8 mouse cellular contexts compared by ENCODE assay signal in the genomic region with DNA sequence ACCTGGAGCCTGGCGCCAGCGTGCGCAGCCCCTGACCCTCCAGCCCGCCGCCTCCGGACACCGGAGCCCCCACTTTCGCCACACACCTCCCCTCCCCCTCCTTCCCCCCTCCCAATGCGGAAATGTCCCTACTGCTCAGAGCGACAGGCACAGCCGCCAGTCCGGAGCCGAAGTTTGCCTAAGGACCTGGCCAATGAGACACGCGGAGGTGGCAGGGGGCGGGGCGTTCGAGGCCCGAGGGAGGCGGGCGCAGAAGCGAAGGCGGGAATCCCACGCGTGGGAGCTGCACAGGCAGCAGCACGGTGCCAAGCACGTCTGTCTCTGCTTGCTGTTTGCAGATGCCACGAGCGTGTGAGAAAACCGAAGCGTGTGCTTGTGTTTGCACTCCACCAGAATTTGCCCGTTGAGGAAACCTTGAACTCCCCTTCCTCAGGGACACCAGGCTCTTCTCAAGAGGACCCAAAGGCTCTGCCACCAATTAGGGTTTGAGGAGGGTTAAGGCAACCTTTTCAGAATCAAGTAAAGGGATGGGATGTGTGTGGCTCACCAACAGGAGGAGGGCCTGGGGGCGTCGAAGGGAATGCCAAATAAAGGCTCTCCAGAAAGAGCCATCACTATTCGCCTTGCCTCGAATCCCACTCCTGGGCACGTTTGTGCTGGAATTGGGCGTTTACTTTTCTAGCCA. TPM values are rescaled to one million over a fixed set of nuclear protein-coding genes. Genes with fewer than 3 reads are reported as not detected.
A peak's percentile ranks its signal among the peaks of the same experiment; 100 is the strongest.
DNase-seq lines count a peak whose midpoint lies in the region; ATAC-seq and TF ChIP-seq lines count a peak whose summit lies in the region.

A gene (minus strand): TSS at position 80 of the 685 bp plus-strand sequence.

- H3K9me3 ChIP-seq in heart, embryonic 14.5 days (ENCODE audit: control insufficient read depth, low read length), result no peaks in the 10 kb centered on the region
- H3K9me3 ChIP-seq in liver, embryonic 13.5 days (replicated peaks), result no peaks in the 10 kb centered on the region
- no peaks in the 10 kb centered on the region for H3K9me3 ChIP-seq in neural tube, embryonic 12.5 days

- no peaks in the 10 kb centered on the region for H3K27me3 ChIP-seq in heart, embryonic 14.5 days (ENCODE audit: control insufficient read depth, insufficient read depth, low read length)
- peaks cover 10% of the 10 kb centered on the region; the same call in 1 of the 2 replicates for H3K27me3 ChIP-seq in liver, embryonic 13.5 days
- H3K27me3 ChIP-seq in neural tube, embryonic 12.5 days (replicated peaks), result no peaks in the 10 kb centered on the region

- DNase-seq in CD4-positive, CD25-positive, alpha-beta regulatory T cell, adult 2 months (ENCODE audit: low read depth, low spot score), result peak; percentile 98
- peak; percentile 98 for DNase-seq in brain, embryonic 14.5 days (ENCODE audit: low read depth)
- DNase-seq in fibroblast of lung, adult 2 months (ENCODE audit: low read depth), result peak; percentile 83
- peak; percentile 98 for DNase-seq in kidney, postnatal 14 days
- DNase-seq in liver, embryonic 13.5 days, result peak; percentile 89
- DNase-seq in telencephalon, adult 2 months (ENCODE audit: low read depth, low spot score), result peak; percentile 93

- H3K4me1 ChIP-seq in heart, embryonic 14.5 days (ENCODE audit: control insufficient read depth in 2 of 2, insufficient read depth in 2 of 2, low read length in 2 of 2), result peaks cover 6 to 14% of the 10 kb centered on the region in 2 experiments
- H3K4me1 ChIP-seq in liver, embryonic 13.5 days (replicated peaks), result peaks cover 28% of the 10 kb centered on the region
- H3K4me1 ChIP-seq in neural tube, embryonic 12.5 days, result peaks cover 17% of the 10 kb centered on the region

- peak within 1 kb of the TSS; percentile 75 for H3K9ac ChIP-seq in heart, embryonic 14.5 days (ENCODE audit: low read length)
- peak within 1 kb of the TSS; percentile 84 for H3K9ac ChIP-seq in liver, embryonic 13.5 days
- peak within 1 kb of the TSS; percentile 80 for H3K9ac ChIP-seq in neural tube, embryonic 12.5 days

- ATAC-seq in heart, embryonic 14.5 days (ENCODE audit: insufficient number of reproducible peaks, insufficient read depth, low FRiP score, low read depth), result peak; percentile 91
- ATAC-seq in liver, embryonic 13.5 days (ENCODE audit: low read depth), result peak; percentile 92
- peak; percentile 99 for ATAC-seq in neural tube, embryonic 12.5 days (ENCODE audit: low FRiP score, low read depth)

- peak within 1 kb of the TSS; percentile 55 to 76 for H3K4me3 ChIP-seq in heart, embryonic 14.5 days (ENCODE audit: control insufficient read depth in 1 of 2, insufficient read depth in 1 of 2, low read depth in 1 of 2, low read length in 2 of 2)
- H3K4me3 ChIP-seq in liver, embryonic 13.5 days (replicated peaks), result peak within 1 kb of the TSS; percentile 81
- peak within 1 kb of the TSS; percentile 80 for H3K4me3 ChIP-seq in neural tube, embryonic 12.5 days

- peak within 1 kb of the TSS; percentile 94 to 95 for H3K27ac ChIP-seq in heart, embryonic 14.5 days (replicated peaks in 1 of 2; ENCODE audit: control insufficient read depth in 1 of 2, insufficient read depth in 1 of 2, low read depth in 2 of 2, low read length in 2 of 2)
- peak within 1 kb of the TSS; percentile 75 for H3K27ac ChIP-seq in liver, embryonic 13.5 days
- H3K27ac ChIP-seq in neural tube, embryonic 12.5 days, result peak within 1 kb of the TSS; percentile 59; the same call in 1 of the 2 replicates

- peak; percentile 20; the same call in 1 of the 2 replicates for TF ChIP-seq POLR2A in brain, embryonic 14.5 days (IDR thresholded peaks at IDR 0.05; ENCODE audit: borderline replicate concordance, extremely low read depth, insufficient read depth, insufficient read length, poor library complexity, severe bottlenecking)

- no peaks in the 10 kb centered on the region for H3K36me3 ChIP-seq in heart, embryonic 14.5 days (ENCODE audit: control insufficient read depth, insufficient read depth, low read length)
- no peaks in the 10 kb centered on the region for H3K36me3 ChIP-seq in liver, embryonic 13.5 days
- H3K36me3 ChIP-seq in neural tube, embryonic 12.5 days, result no peaks in the 10 kb centered on the region

- H3K4me2 ChIP-seq in heart, embryonic 14.5 days (ENCODE audit: low read length), result peak within 1 kb of the TSS; percentile 72
- peak within 1 kb of the TSS; percentile 93 for H3K4me2 ChIP-seq in liver, embryonic 13.5 days
- peak within 1 kb of the TSS; percentile 64 for H3K4me2 ChIP-seq in neural tube, embryonic 12.5 days (replicated peaks)

- 5% methylated on average over 38 of the region's 38 CpGs for WGBS in heart, embryonic 14.5 days
- 6% methylated on average over 38 of the region's 38 CpGs for WGBS in liver, embryonic 13.5 days (ENCODE audit: insufficient replicate concordance)
- 5% methylated on average over 38 of the region's 38 CpGs for WGBS in neural tube, embryonic 12.5 days

- no peak for TF ChIP-seq CTCF in brain, embryonic 14.5 days (IDR thresholded peaks at IDR 0.05; ENCODE audit: borderline replicate concordance, extremely low read depth, insufficient read depth, insufficient read length)

RNA-seq across cellular contexts. Expression of the gene that starts here (rescaled TPM):
- polyA plus RNA-seq in brain, embryonic 14.5 days (2012; rRNA removed), result 23.2 and 29.0 TPM in 2 replicates
- polyA plus RNA-seq in heart, embryonic 14.5 days (2014; fragmentation: Nextera tagmentation; extraction: Ambion mirVana), result 183 and 194 TPM in 2 replicates
- polyA plus RNA-seq in liver, embryonic 13.5 days (2015; fragmentation: Nextera tagmentation; extraction: Ambion mirVana), result 30.9 and 39.1 TPM in 2 replicates
- 72.9 and 75.0 TPM in 2 replicates for polyA plus RNA-seq in neural tube, embryonic 12.5 days (2016; fragmentation: Nextera tagmentation; extraction: Ambion mirVana)

Comparison
In these comparisons a context has a peak if more than half of its experiments do, and no peak if none do; other contexts are left out.
1. Peak in every context shown above with its lines: DNase-seq, ATAC-seq, H3K4me3 ChIP-seq and H3K27ac ChIP-seq.